Mouse (Mus musculus) fibroblast of lung, adult 2 months (primary cell): ENCODE results near the gene Mylk.
A peak's percentile ranks its signal among the peaks of the same experiment; 100 is the strongest.
"Not testable (repeated sequence)": the region's sequence is repeated elsewhere in the genome, so short reads cannot be mapped to it uniquely, and the experiment has no call there.

Experiments used
- DNase-seq: peaks from one replicate; pipeline ENCODE4 v3.0.0-alpha.2; 2011; ENCODE audit warnings: low read depth

Gene Mylk

DNA sequence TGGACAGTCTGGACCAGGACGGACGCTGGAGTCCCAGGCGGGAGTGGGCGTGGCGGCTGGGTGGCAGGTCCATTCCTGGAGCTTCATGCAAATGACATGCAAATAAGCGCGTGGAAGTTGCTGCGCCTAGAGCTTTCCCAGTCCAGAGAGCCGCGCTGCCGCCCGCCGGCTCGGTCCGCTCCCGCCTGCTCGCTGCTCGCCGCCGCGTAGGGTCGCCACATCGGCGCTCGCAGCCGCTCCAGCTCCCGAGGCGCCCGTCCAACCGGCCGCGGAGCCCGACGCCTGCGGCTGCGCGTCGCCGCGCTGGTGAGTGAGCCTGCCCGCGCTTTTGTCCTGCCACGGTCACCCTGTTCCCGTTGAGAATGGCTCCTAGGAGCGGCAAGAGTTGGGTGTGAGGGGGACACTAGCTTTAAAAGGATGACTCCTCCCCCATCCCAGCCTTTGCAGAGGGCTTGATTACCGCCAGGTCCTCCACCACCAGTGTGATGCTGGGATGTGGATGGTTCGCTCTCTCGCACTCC lies at the start of gene Mylk:
Gene Mylk (plus strand): TSS at position 146 of the 521 bp plus-strand sequence.
- DNase-seq, result peak; percentile 44

DNA sequence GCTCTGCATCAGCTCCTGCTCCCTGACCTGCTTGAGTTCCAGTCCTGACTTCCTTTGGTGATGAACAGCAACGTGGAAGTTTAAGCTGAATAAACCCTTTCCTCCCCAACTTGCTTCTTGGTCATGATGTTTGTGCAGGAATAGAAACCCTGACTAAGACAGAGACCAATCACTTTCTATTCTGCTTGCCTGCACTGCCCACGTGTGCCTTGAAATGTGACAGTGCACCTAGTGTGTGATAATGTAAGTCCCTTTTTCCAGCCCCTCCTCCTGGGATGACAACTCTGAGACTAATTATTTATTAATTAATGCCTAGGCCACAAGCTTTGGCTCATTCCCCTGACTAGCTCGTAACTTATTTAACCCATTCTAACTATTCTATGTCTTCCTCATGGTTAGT lies 46.3 kb upstream of the Mylk start:
- not testable (repeated sequence) for DNase-seq

DNA sequence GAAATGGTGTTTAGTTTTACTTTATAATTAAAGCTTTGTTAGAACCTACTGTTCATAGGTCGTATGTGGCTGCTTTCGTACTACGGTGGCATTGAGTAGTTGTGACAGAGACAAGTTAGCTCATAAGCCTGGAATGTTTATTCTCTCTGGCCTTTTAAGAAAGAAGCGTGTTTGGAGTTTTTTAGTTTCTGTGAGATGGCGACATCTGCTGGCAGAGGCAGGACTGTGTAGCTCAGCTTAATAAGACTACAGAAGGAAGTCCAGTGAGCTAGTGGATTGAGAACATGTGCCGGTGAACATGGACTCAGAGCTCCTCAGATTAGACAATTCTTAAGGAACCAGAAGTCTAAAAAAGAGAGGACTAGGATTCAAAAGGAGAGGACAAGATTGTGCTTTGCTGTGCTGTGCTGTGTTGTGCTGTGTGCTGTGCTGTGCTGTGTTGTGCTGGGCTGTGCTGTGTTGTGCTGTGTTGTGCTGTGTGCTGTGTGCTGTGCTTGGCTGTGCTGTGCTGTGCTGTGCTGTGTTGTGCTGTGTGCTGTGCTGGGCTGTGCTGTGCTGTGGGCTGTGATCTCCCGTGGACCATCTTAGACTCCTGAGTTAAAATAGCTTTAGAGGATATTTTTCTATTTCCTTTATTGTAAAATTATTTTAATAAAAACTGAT lies 44.7 kb upstream of the Mylk start:
- DNase-seq, result peak; percentile 70

DNA sequence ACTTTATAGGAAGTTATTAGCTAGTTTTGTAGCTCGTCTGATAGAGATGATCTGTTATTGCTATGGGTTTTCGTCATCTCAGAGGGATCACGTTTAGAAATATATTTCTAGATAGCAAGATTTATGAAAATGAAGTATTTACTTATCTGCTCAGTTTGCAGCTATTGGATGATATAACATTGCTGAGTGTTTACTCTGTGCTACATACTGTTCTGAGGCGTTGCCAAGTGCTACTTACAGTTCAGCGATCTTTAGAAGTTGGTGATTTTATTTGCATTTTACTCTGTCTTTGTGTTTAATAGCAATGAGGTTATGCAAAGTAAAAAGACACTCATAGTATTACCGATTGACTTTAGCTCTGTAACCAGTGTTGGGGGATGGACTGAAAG lies 44.2 kb upstream of the Mylk start:
- DNase-seq, result no peak

DNA sequence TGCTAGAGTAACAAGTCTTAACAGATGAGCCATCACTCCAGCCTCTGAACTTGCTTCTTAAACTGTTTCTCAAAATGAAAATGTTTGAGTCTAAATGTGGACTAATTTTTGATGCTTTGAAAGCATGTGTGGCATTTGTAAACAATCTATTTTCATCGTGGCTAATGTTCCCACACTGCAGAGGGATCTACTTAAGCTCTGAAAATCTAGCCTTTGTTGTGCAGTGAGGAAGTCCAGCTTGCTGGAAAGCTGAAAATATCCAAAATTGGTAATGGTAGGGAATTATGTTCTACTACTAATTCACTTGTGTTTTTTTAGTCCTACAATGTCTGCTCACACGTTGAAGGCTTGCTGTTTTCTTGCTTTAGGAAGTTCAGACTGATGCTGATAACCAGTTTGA lies 39.0 kb upstream of the Mylk start:
- DNase-seq, result no peak

DNA sequence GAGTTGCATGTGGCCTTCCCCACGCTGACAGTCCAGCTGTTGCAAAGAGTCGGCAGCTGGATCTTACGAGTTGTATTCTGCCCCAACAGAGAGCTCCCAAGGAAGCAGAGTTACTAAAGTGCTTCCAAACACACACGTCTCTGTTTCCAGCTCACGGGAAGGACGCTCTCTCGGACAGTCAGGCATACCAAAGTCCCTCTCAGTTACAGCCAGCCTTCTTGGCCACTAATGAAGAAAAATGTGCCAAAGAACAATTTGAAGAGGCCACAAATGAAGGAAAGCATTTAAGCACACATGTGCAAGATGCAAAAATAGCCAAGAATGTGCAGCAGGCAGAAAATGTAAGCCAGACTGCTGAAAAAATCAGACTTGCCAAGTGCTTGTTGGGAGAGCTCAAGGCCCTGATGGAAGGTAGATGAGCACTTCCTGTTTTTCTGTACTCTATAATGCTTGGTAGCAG lies 38.5 kb upstream of the Mylk start:
- DNase-seq, result no peak

- DNase-seq, result no peak
Measured at GRCm38 (mm10) chr16:34711481-34711880, 33.5 kb upstream of the Mylk start.

DNA sequence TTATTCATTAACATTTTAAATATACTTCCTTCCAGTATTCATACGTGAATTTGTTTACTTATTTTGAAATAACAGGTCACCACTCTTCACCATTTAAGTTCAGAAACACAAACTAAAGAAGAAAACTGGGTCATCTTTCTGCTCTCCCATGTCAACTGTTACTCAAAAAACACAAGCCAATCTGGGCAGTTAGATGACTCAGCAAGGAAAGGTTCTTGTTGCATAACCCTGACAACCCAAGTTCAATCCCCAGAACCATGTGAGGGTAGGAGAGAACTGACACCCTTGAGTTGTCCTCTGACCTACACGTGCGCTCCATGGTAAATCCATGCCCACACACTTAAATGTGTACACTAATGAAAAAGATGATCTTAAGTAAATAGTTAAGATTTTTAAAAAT lies 19.9 kb upstream of the Mylk start:
- DNase-seq, result peak; percentile 11

DNA sequence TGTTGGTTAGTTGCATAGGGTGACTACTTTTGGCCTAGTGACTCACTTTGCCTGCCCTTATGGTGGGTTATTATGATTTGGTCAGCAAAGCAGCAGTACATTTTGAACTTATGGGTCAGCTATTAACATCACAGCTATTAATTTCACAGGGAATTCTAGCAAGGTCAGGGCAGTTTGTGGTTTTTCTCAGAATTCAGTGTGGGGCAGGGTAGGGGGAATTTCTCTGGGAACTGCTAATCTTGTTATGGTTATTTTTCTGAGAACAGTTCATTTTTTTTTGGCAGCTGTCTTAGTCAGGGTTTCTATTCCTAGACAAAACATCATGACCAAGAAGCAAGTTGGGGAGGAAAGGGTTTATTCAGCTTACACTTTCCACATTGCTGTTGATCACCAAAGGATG lies 16.4 kb upstream of the Mylk start:
- DNase-seq, result peak; percentile 17

- no peak for DNase-seq
Measured at GRCm38 (mm10) chr16:34729371-34729770, 15.6 kb upstream of the Mylk start.

- DNase-seq, result no peak
Measured at GRCm38 (mm10) chr16:34738656-34739233, 6.3 kb upstream of the Mylk start.

DNA sequence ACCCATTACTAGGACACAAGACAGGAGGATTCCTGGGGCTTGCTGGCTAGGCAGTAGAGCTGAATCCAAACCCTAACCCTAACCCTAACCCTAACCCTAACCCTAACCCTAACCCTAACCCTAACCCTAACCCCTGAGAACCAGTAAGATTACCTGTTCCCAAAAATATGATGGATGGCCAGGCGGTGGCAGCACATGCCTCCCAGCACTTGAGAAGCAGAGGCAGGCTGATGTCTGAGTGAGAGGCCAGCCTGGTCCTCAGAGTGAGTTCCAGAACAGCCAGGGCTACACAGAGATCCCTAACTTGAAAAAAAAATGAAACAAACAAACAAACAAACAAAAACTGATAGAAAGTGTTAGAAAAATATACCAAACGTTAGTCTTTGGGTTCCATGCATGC lies 2.1 kb upstream of the Mylk start:
- no peak for DNase-seq

GRCm38 (mm10) chr16:34748081-34748720 lies 3.2 kb downstream of the Mylk start:
- DNase-seq, result no peak

DNA sequence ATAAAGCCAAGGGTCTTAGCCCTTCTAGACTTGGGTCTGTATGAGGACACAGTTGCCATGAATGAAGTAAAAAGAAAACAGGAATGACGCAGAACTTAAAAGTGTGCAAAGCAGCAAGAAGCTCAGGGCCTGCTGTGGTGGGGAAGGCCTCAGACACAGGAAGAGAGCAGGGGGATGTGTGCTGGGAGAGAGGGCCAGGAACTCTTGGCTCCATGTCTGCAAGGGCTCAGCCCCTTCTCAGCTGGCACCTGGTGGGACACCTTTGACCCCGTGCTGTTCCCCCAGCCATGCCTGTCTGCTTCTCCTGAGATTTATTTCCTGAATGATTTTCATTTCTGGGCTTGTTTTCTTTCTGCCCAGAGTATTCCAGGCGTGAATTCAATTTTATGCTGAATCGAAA lies 4.5 kb downstream of the Mylk start:
- DNase-seq, result no peak

DNA sequence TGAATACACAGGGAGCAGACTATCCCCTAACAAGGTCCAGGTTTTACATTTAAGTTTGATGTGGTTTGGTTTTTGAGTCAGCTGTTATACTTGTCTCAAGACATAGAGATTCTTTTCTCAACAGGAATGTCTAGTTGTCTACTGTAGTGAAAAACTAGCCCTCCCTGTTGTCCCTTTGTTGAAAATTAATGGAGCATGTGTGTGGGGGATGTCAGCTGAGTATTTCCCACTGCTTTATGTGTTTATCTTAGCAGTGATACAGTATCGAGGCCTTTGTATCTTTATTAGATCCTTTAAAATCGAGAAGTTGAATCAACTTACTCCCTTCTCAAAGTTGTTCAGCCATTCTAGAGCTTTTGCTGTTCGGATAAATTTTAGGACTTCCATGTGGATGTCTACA lies 7.0 kb downstream of the Mylk start:
- no peak for DNase-seq

DNA sequence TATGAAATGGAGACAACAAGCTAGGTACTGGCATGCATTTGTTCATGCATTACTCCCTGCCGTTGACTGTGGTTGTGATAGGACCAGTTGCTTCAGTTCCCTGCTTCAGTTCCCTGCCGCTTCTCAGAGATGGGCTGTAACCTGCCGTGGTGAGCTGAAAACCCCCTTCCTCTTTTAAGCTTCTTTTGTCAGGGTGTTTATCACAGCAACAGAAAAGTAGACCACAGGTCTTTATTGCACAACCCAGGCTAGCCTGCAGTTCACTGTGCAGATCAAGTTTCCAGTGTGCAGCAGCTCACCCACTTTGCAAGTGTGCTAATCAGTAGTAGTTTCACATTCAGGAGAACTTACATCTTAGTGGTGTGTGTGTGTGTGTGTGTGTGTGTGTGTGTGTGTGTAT lies 8.0 kb downstream of the Mylk start:
- no peak for DNase-seq

- no peak for DNase-seq
Measured at GRCm38 (mm10) chr16:34756991-34757390, 12.0 kb downstream of the Mylk start.

DNA sequence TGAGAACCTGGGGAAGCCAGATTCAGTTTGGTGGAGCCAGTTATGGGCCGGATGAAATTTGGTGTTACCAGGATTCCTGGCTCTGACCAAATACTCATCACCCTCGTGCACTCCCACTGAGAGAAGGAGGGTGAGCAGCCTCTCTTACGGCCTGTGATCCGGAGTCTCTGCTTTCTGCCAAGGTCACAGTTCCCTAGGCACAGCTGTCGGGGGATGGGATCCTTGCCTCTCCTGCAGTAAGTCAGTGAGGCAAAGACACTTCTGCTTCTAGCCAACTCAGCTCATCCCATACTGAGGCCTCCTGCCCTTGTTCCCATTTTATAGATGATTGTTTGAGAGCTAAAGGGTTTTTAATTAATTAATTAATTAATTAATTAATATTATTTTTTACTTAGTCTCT lies 13.2 kb downstream of the Mylk start:
- DNase-seq, result no peak

GRCm38 (mm10) chr16:34763959-34764591 lies 19.1 kb downstream of the Mylk start:
- DNase-seq, result no peak

DNA sequence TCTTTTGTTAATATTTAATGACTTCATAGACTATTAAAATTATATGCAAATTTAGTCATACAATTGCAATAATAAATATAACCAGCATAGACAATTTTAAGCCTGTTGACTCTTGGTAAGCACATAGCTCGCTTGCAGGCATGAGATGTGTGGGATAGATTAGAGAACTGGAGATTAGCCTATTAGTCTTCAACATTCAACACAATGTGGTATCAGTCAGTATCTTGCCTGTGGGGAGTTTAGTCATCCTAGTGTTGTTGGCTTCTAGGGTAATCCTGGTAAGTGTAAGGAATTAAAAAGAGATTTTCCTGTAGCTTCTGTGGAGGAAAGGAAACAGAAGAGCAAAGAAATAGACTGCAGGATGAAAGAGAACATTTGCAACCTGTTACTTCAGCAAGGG lies 20.7 kb downstream of the Mylk start:
- DNase-seq, result no peak

GRCm38 (mm10) chr16:34766193-34766592 lies 21.2 kb downstream of the Mylk start:
- DNase-seq, result no peak

DNA sequence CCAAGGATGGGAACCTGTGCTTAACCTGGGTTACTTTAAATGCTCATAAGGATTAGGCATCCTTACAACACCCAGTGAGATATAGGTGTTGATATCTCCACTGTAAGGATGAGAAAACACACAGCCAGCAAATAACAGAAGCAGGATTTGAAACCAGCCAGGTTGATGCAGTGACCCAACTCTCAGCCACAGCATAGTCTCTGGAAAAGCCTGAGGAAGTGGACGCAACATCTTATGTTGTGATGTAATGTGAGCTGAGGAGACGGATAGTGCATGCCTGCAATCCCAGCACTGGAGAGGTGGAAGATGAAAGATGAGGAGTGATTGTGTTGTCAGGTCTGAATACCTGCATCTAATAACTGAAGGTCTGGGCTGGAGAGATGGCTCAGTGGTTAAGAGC lies 22.4 kb downstream of the Mylk start:
- no peak for DNase-seq

GRCm38 (mm10) chr16:34768436-34768835 lies 23.4 kb downstream of the Mylk start:
- DNase-seq, result no peak
